Mouse (Mus musculus) heart, adult 2 months (tissue): ENCODE data around the gene Rdx. TPM values are rescaled to one million over a fixed set of nuclear protein-coding genes. Genes with fewer than 3 reads are reported as not detected.
A peak's percentile ranks its signal among the peaks of the same experiment; 100 is the strongest.

Experiments used
- DNase-seq, 2 experiments: peaks; one replicate each; pipeline ENCODE4 v3.0.0; 2021
- H3K27ac ChIP-seq: fragments of 200-600 bp; 2 replicates; pipeline ENCODE4 v1.8.1; 2022
- H3K27me3 ChIP-seq: fragments of 200-500 bp; 2 replicates; pipeline ENCODE4 v1.6.1; 2012; ENCODE audit warnings: mild to moderate bottlenecking, low read length, inconsistent platforms, mixed read lengths; ENCODE audit not compliant: control insufficient read depth, insufficient read depth
- H3K36me3 ChIP-seq: fragments of 200-500 bp; 2 replicates; pipeline ENCODE4 v1.6.1; 2012; ENCODE audit warnings: low read length, inconsistent platforms; ENCODE audit not compliant: control insufficient read depth, insufficient read depth
- H3K4me1 ChIP-seq: fragments of 200-500 bp; 2 replicates; pipeline ENCODE4 v1.6.1; 2011; ENCODE audit warnings: low read length; ENCODE audit not compliant: control insufficient read depth, insufficient read depth
- H3K4me3 ChIP-seq: fragments of 200-600 bp; 2 replicates; pipeline ENCODE4 v1.8.1; 2022
- H3K79me2 ChIP-seq: fragments of 200-500 bp; replicated peaks from 2 replicates; pipeline ENCODE4 v1.6.1; 2012; ENCODE audit warnings: mild to moderate bottlenecking, inconsistent platforms, low read length, moderate library complexity, mixed read lengths; ENCODE audit not compliant: control insufficient read depth, insufficient read depth
- H3K9ac ChIP-seq: fragments of 200-500 bp; 2 replicates; pipeline ENCODE4 v1.6.1; 2012; ENCODE audit warnings: low read depth, mild to moderate bottlenecking, control low read depth, inconsistent platforms, low read length, mixed read lengths
- CTCF ChIP-seq: fragments of 200-600 bp; IDR thresholded peaks from 2 replicates; pipeline ENCODE4 v1.8.1; 2022; ENCODE audit warnings: antibody characterized with exemption, mild to moderate bottlenecking, moderate library complexity
- EP300 ChIP-seq: fragments of 200-500 bp; IDR thresholded peaks from 2 replicates; pipeline ENCODE4 v1.6.1; 2011; ENCODE audit warnings: low read depth, low read length, control low read depth; ENCODE audit not compliant: insufficient read depth
- POLR2A ChIP-seq: fragments of 200-500 bp; IDR thresholded peaks from 2 replicates; pipeline ENCODE4 v1.6.1; 2011; ENCODE audit warnings: mild to moderate bottlenecking, low read depth, low read length, control low read depth; ENCODE audit not compliant: insufficient read depth
- WGBS: fragments of 180-500 bp; shearing (Covaris S2); methylation state at CpG from one replicate; pipeline ENCODE4 v1.1.7; 2018; 5-methylcytosine and 5-hydroxymethylcytosine counted together
- intact Hi-C: fragments of 180-260 bp; cut with DNase I; formaldehyde crosslinking; loops from one replicate; pipeline ENCODE4 v1.15.1; 2025
- microRNA-seq, 2 experiments: library from miRNA; unstranded; fragments of <30 nt; microRNA quantifications; one replicate each; pipeline ENCODE4 v1.2.0; 2021
- polyA plus RNA-seq: library from polyadenylated mRNA; depleted of rRNA; stranded (reverse); fragments of >200 nt; gene quantifications from 2 replicates; pipeline ENCODE4 v1.2.3, GENCODE M21; 2012; rRNA removed
- total RNA-seq, 2 experiments: library from RNA; stranded (reverse); gene quantifications; 2 replicates each; pipeline ENCODE4 v1.2.3; 2021

Gene Rdx
- total and polyA plus RNA-seq, 3 experiments = 20.8 to 97.0 (median 81.8) TPM

GRCm38 (mm10) chr9:52119212-52119611 lies 72.2 kb downstream of the Rdx start:
- WGBS = 86% methylated on average over 4 of the region's 4 CpGs
- H3K36me3 ChIP-seq = no peaks in the 10 kb centered on the region
- no peak for DNase-seq

DNA sequence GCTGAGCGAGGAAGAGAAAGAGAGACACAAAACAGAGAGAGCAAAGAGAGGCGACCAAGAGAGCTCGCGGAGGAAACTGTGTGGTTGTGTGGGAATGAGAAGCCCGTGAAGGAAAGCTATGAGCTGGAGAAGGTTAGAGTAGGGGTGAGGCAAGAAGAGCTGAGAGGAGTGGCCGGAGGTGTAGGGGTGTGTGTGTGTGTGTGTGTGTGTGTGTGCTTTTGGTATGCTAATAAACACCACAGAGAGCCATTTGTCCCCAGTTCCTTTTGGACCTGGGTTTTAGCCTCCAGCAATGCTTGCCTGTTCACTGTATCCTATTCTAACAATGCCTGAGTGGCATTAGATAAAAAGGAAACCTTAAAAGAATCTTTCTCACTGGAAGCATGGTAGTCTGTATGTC lies 78.3 kb downstream of the Rdx start:
- Histone ChIP-seq H3K4me3 (no peak overlapping the region), H3K27me3 (no peaks in the 10 kb centered on the region), H3K27ac (no peak overlapping the region), H3K79me2 (no peaks in the 10 kb centered on the region; the same call in none of the 2 replicates), H3K9ac (no peak overlapping the region), H3K36me3 (no peaks in the 10 kb centered on the region), H3K4me1 (no peaks in the 10 kb centered on the region)
- DNase-seq = no peak
- WGBS = 98% methylated on average over 6 of the region's 6 CpGs
- intact Hi-C loops = no loop called here
- TF ChIP-seq EP300 = no peak
- TF ChIP-seq CTCF = no peak
- TF ChIP-seq POLR2A = no peak

More at GRCm38 (mm10) chr9:52119212-52119611, 72.2 kb downstream of the Rdx start:
- Histone ChIP-seq H3K27ac (no peak overlapping the region), H3K79me2 (no peaks in the 10 kb centered on the region), H3K9ac (no peak overlapping the region), H3K4me3 (no peak overlapping the region), H3K27me3 (no peaks in the 10 kb centered on the region), H3K4me1 (no peaks in the 10 kb centered on the region)
- intact Hi-C loops = no loop called here
- TF ChIP-seq POLR2A (no peak), CTCF (no peak), EP300 (no peak)

- Histone ChIP-seq H3K4me3 (no peak overlapping the region), H3K27ac (no peak overlapping the region), H3K27me3 (no peaks in the 10 kb centered on the region), H3K4me1 (peaks cover 4% of the 10 kb centered on the region; the same call in 1 of the 2 replicates), H3K9ac (no peak overlapping the region), H3K79me2 (no peaks in the 10 kb centered on the region; the same call in none of the 2 replicates), H3K36me3 (no peaks in the 10 kb centered on the region)
- DNase-seq = no peak
- WGBS = 58% methylated on average over 4 of the region's 4 CpGs
- intact Hi-C loops = loop anchor here (2.0 to 10.0 kb wide), 2 partner anchors 94 to 156 kb away; no protein-coding TSS in a partner anchor
- peak; percentile 77 for TF ChIP-seq CTCF
- no peak for TF ChIP-seq POLR2A
- TF ChIP-seq EP300 = no peak
Measured at GRCm38 (mm10) chr9:52130348-52130747, 83.4 kb downstream of the Rdx start.

- Histone ChIP-seq H3K27ac (no peak overlapping the region), H3K79me2 (no peaks in the 10 kb centered on the region), H3K36me3 (peaks cover 3% of the 10 kb centered on the region), H3K4me3 (no peak overlapping the region), H3K9ac (no peak overlapping the region), H3K4me1 (peaks cover 6% of the 10 kb centered on the region; the same call in 1 of the 2 replicates), H3K27me3 (no peaks in the 10 kb centered on the region)
- TF ChIP-seq EP300 (no peak), POLR2A (no peak), CTCF (no peak)
- intact Hi-C loops = loop anchor here (2.0 to 10.0 kb wide), 2 partner anchors 36 to 92 kb away; partner anchors contain the start of gene Zc3h12c
- no peak for DNase-seq
- 37% methylated on average over 2 of the region's 2 CpGs for WGBS
Measured at GRCm38 (mm10) chr9:52132771-52133170, 85.8 kb downstream of the Rdx start.

Small RNAs within 50 kb of the gene (microRNA-seq; reads per million reads assigned to microRNA genes)
- 0 reads per million in 2 experiments for gene Gm27686
- 0 reads per million in 2 experiments for gene Mir6244

Other genes starting within 250 kb of the Rdx start
- gene Fdx1, start 83.6 kb upstream of the Rdx start, total RNA-seq = 100 to 1,000 TPM in 1 of 2 experiments, 10 to 100 TPM in 1; 90.9 to 113 TPM
- gene Fdx1, start 83.6 kb upstream of the Rdx start, polyA plus RNA-seq = 82.0 and 84.3 TPM in 2 replicates
- gene Zc3h12c, start 121.4 kb downstream of the Rdx start, total RNA-seq = 10 to 100 TPM in 1 of 2 experiments, 1 to 10 TPM in 1; 8.2 to 10.1 TPM
- 2.0 and 3.2 TPM in 2 replicates for gene Zc3h12c, start 121.4 kb downstream of the Rdx start, polyA plus RNA-seq